Mouse (Mus musculus): ENCODE data around the gene Sprr2f.

The Sprr2f gene

GRCm38 (mm10) chr3:92364887-92365286 is at the start of gene Sprr2f:
TSS of gene Sprr2f (plus strand) at chr3:92365187.
- DNase-seq (ENCODE audit: low spot score): no peak

GRCm38 (mm10) chr3:92316320-92316719 is 48.7 kb upstream of the Sprr2f start, which contains the start of gene Sprr2b:
TSS of gene Sprr2b (plus strand) at chr3:92316620.
- no peak for DNase-seq (ENCODE audit: low spot score)

GRCm38 (mm10) chr3:92317384-92317783 is 47.6 kb upstream of the Sprr2f start:
- DNase-seq (ENCODE audit: low spot score): no peak

GRCm38 (mm10) chr3:92336278-92336677 is 28.7 kb upstream of the Sprr2f start:
- DNase-seq (ENCODE audit: low spot score): no peak

- no peak for DNase-seq (ENCODE audit: low spot score)
Measured at GRCm38 (mm10) chr3:92338840-92339239, 26.1 kb upstream of the Sprr2f start, which contains the start of gene Sprr2d. TSS of gene Sprr2d (plus strand) at chr3:92339140.

GRCm38 (mm10) chr3:92351843-92352242 is 13.1 kb upstream of the Sprr2f start, which contains the start of gene Sprr2e:
TSS of gene Sprr2e (plus strand) at chr3:92352143.
- DNase-seq (ENCODE audit: low spot score): no peak

- DNase-seq (ENCODE audit: low spot score): no peak
Measured at GRCm38 (mm10) chr3:92361619-92362018, 3.4 kb upstream of the Sprr2f start.

GRCm38 (mm10) chr3:92373613-92374012 is 8.6 kb downstream of the Sprr2f start:
- no peak for DNase-seq (ENCODE audit: low spot score)

- DNase-seq (ENCODE audit: low spot score): no peak
Measured at GRCm38 (mm10) chr3:92385385-92385784, 20.4 kb downstream of the Sprr2f start, which contains the start of gene Sprr2h. TSS of gene Sprr2h (plus strand) at chr3:92385685.

GRCm38 (mm10) chr3:92394301-92394700 is 29.3 kb downstream of the Sprr2f start:
- no peak for DNase-seq (ENCODE audit: low spot score)

GRCm38 (mm10) chr3:92407691-92408090 is 42.7 kb downstream of the Sprr2f start, which contains the start of gene Sprr2i:
TSS of gene Sprr2i (plus strand) at chr3:92407991.
- DNase-seq (ENCODE audit: low spot score): no peak

All from left cerebral cortex, adult 11 months (tissue).